Mouse (Mus musculus) ES-E14 (cell line): ENCODE results near the gene Amph. TPM values are rescaled to one million over a fixed set of nuclear protein-coding genes. Genes with fewer than 3 reads are reported as not detected.
A peak's percentile ranks its signal among the peaks of the same experiment; 100 is the strongest.
"Not testable (repeated sequence)": the region's sequence is repeated elsewhere in the genome, so short reads cannot be mapped to it uniquely, and the experiment has no call there.

Source experiments
- DNase-seq: peaks from one replicate; pipeline ENCODE4 v3.0.0-alpha.2; 2013; ENCODE audit warnings: low read depth, low spot score
- H3K27ac ChIP-seq: 2 replicates; pipeline ENCODE4 v1.5.1; 2012; ENCODE audit warnings: low read depth, mild to moderate bottlenecking, low read length, moderate library complexity, mixed read lengths; ENCODE audit not compliant: poor library complexity, insufficient read depth, severe bottlenecking
- H3K36me3 ChIP-seq: 2 replicates; pipeline ENCODE4 v1.6.1; 2012; ENCODE audit warnings: mild to moderate bottlenecking, low read length, moderate library complexity, mixed read lengths; ENCODE audit not compliant: control insufficient read depth, poor library complexity, insufficient read depth, severe bottlenecking
- H3K4me1 ChIP-seq, 2 experiments: fragments of 150-350 bp in 1 of 2; sonication (generic) in 1 of 2; 2 replicates each; pipeline ENCODE4 v1.6.1; 2012; ENCODE audit warnings: low read length in 2 of 2, mild to moderate bottlenecking in 1 of 2, mixed read lengths in 1 of 2; ENCODE audit not compliant: control insufficient read depth in 2 of 2, insufficient read depth in 2 of 2, poor library complexity in 1 of 2
- H3K4me3 ChIP-seq, 2 experiments: fragments of 150-350 bp in 1 of 2; sonication (generic) in 1 of 2; 2 replicates each; pipeline ENCODE4 v1.5.1; 2012; ENCODE audit warnings: low read length in 2 of 2, low read depth in 1 of 2, mild to moderate bottlenecking in 1 of 2, mixed read lengths in 1 of 2; ENCODE audit not compliant: insufficient read depth in 1 of 2, poor library complexity in 1 of 2, severe bottlenecking in 1 of 2
- H3K9ac ChIP-seq: 2 replicates; pipeline ENCODE4 v1.6.1; 2012; ENCODE audit warnings: low read depth, mild to moderate bottlenecking, low read length, mixed read lengths; ENCODE audit not compliant: poor library complexity, insufficient read depth, severe bottlenecking
- H3K9me3 ChIP-seq: fragments of 150-350 bp; sonication (generic); 2 replicates; pipeline ENCODE4 v1.6.1; 2012; ENCODE audit warnings: low read depth, mild to moderate bottlenecking, low read length; ENCODE audit not compliant: control insufficient read depth, insufficient read depth
- CHD2 ChIP-seq: IDR thresholded peaks from 2 replicates; pipeline ENCODE4 v1.6.1; 2014; ENCODE audit warnings: mild to moderate bottlenecking, low read depth, low read length, inconsistent platforms
- HCFC1 ChIP-seq: IDR thresholded peaks from 2 replicates; pipeline ENCODE4 v1.6.1; 2012; ENCODE audit warnings: low read length, inconsistent platforms, borderline replicate concordance; ENCODE audit not compliant: insufficient read depth
- MAFK ChIP-seq: IDR thresholded peaks from 2 replicates; pipeline ENCODE4 v1.6.1; 2014; ENCODE audit warnings: mild to moderate bottlenecking, low read depth, low read length, inconsistent platforms; ENCODE audit not compliant: insufficient read depth
- ZC3H11A ChIP-seq: IDR thresholded peaks from 2 replicates; pipeline ENCODE4 v1.6.1; 2012; ENCODE audit warnings: low read depth, mild to moderate bottlenecking, inconsistent platforms, low read length, borderline replicate concordance
- ZNF384 ChIP-seq: IDR thresholded peaks from 2 replicates; pipeline ENCODE4 v1.6.1; 2012; ENCODE audit warnings: low read depth, low read length, inconsistent platforms
- in situ Hi-C, 2 experiments: fragments of 600-800 bp; cut with MboI; formaldehyde crosslinking; loops; one replicate each; pipeline ENCODE4 v1.15.1; 2025; ENCODE audit warnings: low sequenced_read_pairs in 2 of 2, inconsistent platforms in 1 of 2; ENCODE audit not compliant: unreplicated experiment in 2 of 2
- total RNA-seq: library from RNA; depleted of rRNA; stranded (reverse); fragments of 300-350 nt; gene quantifications from 2 replicates; pipeline ENCODE4 v1.2.3, GENCODE M21; 2012; rRNA removed

Amph gene
- 5.1 and 5.5 TPM in 2 replicates for total RNA-seq

DNA sequence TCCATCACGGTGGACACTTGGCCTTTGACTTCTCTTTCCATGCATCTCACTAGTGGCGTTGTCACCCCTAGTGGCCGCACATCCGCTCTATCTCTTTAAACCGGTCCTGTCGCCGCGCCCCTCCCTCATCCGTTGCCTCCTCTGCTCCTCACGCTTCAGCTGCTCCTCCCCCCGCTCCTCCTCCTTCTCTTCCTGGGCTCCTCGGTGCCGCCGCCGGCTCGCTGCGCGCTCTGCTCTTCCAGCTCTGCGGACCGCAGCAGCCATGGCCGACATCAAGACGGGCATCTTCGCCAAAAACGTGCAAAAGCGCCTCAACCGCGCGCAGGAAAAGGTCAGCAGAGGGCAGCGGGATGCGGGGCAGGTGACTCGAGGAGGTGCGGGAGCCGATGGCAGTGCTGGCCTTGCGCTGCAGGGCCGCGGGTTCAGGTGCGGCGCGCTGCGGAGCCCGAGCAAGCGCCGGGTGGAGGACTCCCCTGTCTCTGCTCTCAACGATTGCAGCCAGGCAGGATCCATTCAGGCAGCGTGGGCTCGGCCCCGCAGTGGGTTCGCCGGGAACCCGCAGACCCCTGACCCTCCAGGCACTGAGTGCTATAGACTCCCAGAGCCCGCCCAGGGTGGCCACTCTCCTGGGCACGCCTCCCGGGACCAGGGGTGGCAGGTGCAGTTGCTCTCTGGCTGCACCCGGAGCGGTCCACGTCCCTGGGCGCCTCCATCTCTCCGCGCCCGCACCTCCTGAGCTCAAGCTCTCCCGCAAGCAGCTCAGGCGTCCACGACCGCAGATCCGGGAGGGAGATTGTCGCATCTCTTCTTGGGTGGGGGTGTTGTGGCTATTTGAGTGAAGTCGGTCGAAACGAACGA, at the start of gene Amph:
Amph (plus strand) TSS at position 35 of the 858 bp plus-strand sequence.
- Histone ChIP-seq H3K9me3 (no peaks in the 10 kb centered on the region), H3K4me3 (peak within 1 kb of the TSS; percentile 96 to 97), H3K4me1 (peaks cover 0 to 5% of the 10 kb centered on the region in 2 experiments; a peak in 1 of 4 replicates), H3K27ac (no peak within 1 kb of the TSS), H3K36me3 (no peaks in the 10 kb centered on the region), H3K9ac (peak within 1 kb of the TSS; percentile 90)
- in situ Hi-C loops, result no loop called here
- TF ChIP-seq CHD2 (no peak), HCFC1 (peak; percentile 45; the same call in 1 of the 2 replicates)
- DNase-seq, result peak; percentile 92

DNA sequence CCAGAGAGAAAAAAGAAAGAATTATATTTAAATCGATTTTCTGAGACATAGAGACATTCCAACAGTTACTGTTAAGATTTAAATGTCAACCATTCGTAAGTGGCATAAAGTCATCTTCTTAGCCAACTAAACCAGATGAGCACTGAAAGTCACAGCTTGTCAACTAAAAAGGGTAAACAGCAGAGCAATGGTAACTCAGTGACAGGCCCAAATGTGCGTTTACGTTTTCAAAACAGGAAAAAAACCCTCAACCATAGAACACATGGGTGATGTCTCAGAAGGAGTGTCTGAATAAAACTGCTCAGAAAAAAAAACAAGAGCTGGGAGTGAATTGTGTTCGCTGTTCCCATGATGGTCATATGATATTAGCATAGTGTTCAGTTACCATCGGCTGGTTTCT, 44.4 kb upstream of the Amph start:
- no peaks in the 10 kb centered on the region for H3K36me3 ChIP-seq
- no peak overlapping the region for H3K9ac ChIP-seq
- no peak overlapping the region for H3K27ac ChIP-seq
- TF ChIP-seq MAFK, result no peak
- no peak for TF ChIP-seq CHD2
- TF ChIP-seq ZNF384, result no peak
- TF ChIP-seq ZC3H11A, result no peak
- no peak for TF ChIP-seq HCFC1
- in situ Hi-C loops, result loop anchor here in 1 of 2 experiments (25.0 kb wide), 1 partner anchor 784 kb away; the partner anchor contains the start of gene Nme8
- H3K4me1 ChIP-seq, result no peaks in the 10 kb centered on the region
- DNase-seq, result no peak
- no peak overlapping the region for H3K4me3 ChIP-seq
- H3K9me3 ChIP-seq, result no peaks in the 10 kb centered on the region

DNA sequence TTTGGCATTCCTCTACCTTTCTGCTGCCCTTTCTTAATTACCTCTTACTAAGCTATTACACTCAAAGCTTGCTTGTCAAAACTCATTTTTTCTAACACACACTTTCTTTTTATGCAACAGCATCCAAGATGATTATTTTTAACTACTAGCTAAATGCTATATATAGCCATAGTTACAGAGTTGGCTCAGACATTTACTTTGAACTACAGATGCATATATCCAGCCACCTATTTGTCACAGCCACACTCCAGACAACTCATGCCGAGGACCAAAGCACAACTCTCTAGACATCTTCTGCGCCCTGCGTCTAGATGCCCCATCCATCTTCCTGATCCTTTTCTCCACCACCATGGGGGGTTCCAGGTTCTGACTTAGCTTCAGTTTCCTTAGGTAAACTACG, 33.2 kb upstream of the Amph start:
- no peak for DNase-seq
- Histone ChIP-seq H3K36me3 (no peaks in the 10 kb centered on the region), H3K27ac (no peak overlapping the region), H3K4me1 (no peaks in the 10 kb centered on the region), H3K9me3 (no peaks in the 10 kb centered on the region), H3K4me3 (no peak overlapping the region), H3K9ac (no peak overlapping the region)
- in situ Hi-C loops, result loop anchor here in 1 of 2 experiments (25.0 kb wide), 1 partner anchor 773 kb away; the partner anchor contains the start of gene Nme8
- TF ChIP-seq ZNF384, result no peak
- no peak for TF ChIP-seq HCFC1
- TF ChIP-seq MAFK, result no peak
- no peak for TF ChIP-seq CHD2
- TF ChIP-seq ZC3H11A, result no peak

DNA sequence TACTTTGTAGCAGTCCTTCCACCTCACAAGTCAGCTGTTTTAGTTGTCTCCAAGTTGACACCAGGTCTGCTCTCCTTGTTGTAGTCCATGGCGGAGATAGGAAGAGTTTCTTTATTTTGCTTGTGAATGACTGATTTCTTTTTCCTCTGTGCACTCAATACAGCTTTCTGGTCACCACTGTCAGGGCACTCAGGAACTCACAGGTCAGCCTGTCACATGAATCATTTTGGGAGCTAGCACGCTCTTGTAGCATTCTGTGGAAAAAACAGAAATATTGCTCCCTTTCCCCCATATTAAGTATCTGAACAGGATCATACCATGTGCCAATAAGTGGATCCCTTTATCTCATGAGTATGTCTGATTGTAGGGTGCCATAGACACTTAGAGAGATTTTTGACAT, 14.8 kb upstream of the Amph start:
- H3K9me3 ChIP-seq, H3K4me3 ChIP-seq, H3K4me1 ChIP-seq, H3K36me3 ChIP-seq, in situ Hi-C loops, DNase-seq, H3K9ac ChIP-seq, H3K27ac ChIP-seq: not testable (repeated sequence)

DNA sequence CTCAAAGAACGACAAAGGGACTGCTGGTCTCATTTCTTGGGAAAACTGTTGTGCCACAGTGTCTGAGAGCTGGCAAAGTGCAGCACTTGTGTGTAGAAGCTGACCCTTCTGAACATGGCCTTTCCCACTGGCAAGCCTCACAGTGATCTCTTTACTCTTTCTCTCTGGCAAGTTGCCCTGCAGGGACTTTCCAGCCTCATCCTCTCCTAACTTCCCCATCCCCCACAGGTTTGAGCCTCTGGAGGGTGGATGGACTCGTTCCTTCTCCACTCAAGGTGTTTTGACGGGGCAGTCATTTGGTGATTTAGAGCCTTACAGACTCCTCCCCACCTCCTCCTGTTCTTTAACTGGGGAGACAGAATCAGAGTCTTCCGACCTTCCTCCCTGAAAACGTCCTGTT, 319 bp upstream of the Amph start:
- Histone ChIP-seq H3K9me3 (no peaks in the 10 kb centered on the region), H3K9ac (no peak overlapping the region), H3K4me3 (peak overlapping the region; percentile 96 to 97; a peak in 3 of 4 replicates), H3K27ac (no peak overlapping the region), H3K36me3 (no peaks in the 10 kb centered on the region), H3K4me1 (peaks cover 0 to 5% of the 10 kb centered on the region in 2 experiments; a peak in 1 of 4 replicates)
- in situ Hi-C loops, result no loop called here
- no peak for DNase-seq
- no peak for TF ChIP-seq ZC3H11A
- TF ChIP-seq ZNF384, result no peak
- TF ChIP-seq CHD2, result no peak
- no peak for TF ChIP-seq MAFK
- no peak for TF ChIP-seq HCFC1
